Mouse (Mus musculus) frontal cortex, adult (tissue): ENCODE data around the gene Zfp212.
A peak's percentile ranks its signal among the peaks of the same experiment; 100 is the strongest.

Experiments used
- ATAC-seq: cut with Nextera tagmentation; 2 replicates; pipeline ENCODE4 v1.9.2; 2017; ENCODE audit warnings: mild to moderate bottlenecking, moderate library complexity, mixed read lengths; ENCODE audit not compliant: low TSS enrichment

Gene Zfp212

DNA sequence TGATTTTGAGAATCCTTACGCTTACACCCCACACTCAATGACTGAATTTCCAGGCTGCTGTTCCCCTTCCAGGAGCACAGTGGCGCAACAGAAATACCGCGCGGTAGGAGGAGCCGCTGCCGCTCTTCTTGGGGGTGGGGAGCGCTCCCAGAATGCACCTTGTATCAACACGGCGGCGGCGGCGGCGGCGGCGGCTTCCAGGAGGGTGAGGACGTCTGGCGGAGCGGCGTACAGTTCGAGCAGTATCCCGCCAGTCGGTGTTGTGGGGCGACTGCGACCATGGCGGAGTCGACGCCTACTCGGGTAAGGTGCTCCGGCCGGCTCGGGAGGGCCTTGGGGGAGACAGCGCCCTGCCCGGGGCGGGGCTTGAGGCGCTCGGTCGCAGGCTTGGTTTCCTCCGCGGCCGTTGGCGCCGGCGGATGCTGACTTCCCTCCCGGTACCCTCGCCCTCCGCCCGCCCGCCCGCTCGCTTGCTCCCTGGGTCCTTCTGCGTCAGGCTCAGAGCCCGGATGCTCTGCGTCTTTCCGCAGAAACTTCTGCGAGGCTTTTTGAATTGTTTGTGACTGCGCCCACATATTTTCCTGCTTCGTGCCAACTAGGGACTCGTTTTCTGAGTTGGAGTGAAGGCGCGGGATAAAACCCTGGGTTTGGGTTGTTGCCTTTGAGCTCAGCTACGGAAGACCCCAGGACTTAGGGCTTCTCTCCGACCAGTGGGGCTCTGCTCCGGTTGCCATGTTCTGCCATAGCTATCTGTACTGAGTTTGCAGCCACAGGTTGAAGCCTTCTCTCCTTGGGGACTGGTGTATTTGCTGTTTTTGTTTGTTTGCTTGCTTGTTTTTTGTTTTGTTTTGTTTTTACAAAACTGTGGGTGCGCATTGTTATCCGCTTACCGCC is at the start of gene Zfp212:
Zfp212 (plus strand) TSS at position 30 of the 894 bp plus-strand sequence.
- peak; percentile 99 for ATAC-seq

DNA sequence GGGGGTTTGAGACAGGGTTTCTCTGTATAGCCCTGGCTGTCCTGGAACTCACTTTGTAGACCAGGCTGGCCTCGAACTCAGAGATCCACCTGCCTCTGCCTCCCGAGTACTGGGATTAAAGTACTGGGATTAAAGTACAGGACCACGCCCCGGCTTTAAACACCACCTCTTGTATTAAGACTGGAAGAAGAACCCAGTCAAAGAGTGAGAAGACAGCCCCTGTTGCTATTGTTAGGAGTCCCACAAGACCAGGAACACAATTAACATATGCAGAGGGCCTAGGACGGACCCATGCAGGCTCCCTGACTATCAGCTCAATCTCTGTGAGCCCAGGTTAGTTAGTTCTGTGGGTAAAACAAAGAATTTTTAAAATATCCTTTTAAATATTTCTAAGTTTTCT is 48.0 kb upstream of the Zfp212 start:
- ATAC-seq: no peak

DNA sequence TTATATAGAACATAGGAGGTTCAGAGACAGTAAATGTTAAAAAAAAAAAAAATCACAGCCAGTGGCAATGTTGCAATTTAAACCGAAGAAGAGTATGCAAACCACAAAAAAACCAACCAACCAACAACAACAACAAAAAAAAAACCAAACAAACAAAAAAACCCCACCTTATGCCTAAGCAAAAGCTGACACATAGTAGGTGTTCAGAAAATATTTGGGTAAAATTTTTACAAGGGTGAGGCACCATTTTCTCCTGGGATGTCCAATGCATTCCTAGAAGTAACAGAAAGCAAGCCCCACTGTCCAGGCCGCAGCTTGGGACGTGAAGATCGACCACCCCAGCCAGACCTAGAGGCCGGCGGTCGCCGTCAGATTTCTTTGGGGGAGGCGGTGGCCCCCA is 43.2 kb upstream of the Zfp212 start, which contains the start of gene Zfp282:
Zfp282 (plus strand) TSS at position 147 of the 400 bp plus-strand sequence.
- ATAC-seq: no peak

DNA sequence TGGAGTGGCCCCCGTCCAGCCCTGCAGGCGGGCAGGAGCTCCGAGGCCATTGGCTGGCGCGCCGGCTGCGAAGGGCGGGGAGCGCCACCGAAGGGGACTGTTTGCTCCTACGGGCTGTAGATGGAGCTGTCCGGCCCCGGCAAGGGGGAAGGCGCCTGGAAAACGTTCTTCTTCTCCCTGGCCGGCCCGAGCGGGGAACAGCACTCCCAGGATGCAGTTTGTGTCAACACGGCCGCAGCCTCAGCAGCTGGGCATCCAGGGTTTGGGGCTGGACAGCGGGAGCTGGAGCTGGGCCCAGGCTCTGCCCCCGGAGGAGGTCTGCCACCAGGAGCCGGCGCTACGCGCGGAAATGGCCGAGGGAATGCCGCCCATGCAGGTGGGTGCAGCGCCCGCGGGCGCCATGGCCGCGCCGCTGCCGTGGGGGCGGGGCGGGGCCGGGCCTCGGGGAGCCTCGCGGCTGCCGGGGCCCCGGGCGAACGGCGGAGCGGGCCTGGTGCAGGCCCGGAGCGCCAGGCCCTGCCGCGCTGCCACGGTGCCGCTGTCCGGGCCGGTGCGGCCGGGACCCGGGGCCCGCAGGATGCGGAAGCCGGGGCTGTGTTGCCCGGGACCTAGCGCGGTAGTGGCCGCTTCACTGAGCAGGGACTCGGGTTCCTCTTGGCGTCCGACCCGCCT is 42.7 kb upstream of the Zfp212 start:
- ATAC-seq: peak; percentile 96

DNA sequence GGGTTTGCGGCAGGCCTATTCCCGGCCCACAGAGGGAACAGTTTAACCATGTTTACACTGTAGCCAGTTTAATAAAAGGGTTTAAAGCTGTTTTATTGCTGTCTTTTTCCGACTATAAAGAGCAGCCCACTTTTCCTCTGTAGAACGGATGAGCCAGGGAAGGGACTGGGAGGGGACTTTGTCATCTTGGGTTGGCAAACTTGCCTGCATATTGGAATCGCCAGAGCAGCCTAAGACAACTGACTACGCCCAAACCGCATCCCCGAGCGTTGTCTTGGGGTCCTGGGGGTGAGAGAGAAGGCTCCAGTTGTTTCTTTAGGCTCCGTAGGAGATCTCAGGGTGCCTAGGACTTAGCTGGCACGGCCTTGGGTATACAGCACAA is 42.2 kb upstream of the Zfp212 start:
- ATAC-seq: peak; percentile 17

DNA sequence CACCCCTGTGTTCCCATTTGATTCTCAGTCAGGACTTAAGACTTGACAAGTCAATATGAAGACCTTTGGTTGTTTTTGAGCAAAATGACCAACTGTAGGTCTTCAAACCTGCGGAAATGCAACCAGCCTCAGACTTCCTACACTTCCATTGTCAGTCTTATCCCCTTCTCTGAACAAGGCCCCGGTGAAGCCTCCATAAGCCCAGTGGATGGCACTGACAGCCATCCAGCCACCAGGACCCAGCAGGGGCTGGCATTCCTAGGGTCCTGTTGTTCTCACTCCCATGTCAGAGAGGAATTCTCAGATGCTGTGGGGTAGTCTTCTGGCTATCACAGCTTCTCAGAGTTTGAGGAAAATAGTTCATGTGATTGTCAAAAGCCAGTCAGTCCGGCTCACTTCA is 41.7 kb upstream of the Zfp212 start:
- no peak for ATAC-seq

DNA sequence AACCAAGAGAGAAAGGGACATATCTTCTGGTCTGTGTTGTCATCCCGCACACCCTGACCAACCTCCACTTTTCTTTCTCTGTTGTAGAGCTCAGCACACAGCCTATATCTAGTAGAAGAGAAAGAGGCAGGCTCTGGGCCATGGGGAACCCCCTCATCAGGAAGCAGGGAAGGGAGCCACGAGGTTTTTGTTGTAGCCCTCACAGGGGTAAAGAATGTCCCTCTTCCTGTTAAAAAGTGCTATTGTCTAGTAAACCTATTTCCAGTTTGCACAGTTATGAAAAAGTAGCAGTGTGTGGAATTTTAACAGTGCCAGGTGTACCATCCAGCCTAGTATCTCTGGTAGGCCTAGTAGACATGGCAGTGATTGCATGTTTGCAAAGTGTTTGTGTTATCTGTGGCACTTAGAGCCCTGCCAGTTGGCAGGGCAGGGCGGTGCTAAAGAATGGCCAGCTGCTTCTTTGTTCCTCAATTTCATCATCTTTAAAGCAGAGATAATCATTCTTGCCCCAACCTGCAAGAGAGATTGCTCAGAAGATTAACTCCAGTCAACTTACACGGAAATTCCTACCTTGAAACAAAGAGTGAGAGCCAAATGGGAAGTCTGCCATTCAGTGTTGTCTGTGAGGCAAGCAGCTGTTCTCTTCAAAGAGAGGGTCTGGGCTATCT is 41.1 kb upstream of the Zfp212 start:
- ATAC-seq: no peak

DNA sequence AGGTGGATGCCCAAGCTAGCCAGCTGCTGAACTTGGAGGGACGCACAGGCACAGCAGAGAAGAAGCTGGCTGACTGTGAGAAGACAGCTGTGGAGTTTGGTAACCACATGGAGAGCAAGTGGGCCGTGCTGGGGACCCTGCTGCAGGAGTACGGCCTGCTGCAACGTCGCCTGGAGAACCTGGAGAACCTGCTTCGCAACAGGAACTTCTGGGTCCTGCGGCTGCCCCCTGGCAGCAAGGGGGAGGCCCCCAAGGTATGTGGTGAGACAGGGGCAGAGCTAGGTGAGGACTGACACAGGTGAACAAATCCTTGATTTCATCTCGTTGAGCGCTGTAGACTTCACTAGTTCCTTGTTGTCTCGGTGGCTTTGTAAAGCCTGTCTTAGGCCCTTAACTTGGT is 40.1 kb upstream of the Zfp212 start:
- no peak for ATAC-seq

DNA sequence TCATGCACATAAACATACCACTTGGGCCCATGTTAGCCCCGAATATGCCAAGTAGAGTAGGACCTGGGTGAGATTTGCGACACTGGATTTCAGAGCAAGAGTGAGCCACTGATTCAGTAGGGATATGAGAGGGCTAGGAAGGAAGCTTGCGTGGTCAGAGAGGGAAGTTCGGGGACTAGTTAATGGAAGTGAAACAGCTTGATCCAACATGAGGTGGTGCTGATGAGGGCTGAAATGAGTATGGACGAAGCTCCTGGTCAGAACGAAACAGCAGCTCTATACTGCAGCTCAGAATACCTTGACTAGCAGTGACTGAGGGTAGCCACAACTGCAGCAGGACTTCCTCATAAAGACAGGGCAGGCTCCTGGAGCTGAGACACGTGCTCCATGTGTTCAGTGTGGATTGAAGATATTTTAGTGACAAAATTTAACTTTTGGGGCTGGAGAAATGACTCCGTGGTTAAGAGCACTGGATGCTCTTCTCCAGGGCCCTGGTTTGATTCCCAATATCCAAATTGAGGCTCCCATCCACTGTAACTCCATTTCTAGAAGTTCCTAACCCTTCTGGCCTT is 31.4 kb upstream of the Zfp212 start:
- no peak for ATAC-seq

DNA sequence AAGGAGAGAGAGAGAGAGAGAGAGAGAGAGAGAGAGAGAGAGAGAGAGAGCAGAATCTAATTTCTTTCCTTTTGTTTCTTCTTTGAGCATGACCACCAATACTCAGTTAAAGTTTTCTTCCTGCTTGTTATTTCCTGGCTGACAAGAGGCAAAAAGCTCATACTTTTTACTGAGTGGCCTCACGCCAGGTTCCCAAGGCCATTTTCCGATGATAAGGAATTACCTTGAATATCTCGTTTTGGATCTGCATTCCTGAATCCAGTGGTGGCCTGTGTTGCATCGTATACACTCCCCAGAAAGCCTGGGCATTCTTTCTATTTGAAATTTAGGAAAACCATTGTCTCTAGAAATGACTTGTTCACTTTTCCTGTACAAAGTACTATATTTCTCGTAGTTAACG is 20.9 kb upstream of the Zfp212 start:
- no peak for ATAC-seq

DNA sequence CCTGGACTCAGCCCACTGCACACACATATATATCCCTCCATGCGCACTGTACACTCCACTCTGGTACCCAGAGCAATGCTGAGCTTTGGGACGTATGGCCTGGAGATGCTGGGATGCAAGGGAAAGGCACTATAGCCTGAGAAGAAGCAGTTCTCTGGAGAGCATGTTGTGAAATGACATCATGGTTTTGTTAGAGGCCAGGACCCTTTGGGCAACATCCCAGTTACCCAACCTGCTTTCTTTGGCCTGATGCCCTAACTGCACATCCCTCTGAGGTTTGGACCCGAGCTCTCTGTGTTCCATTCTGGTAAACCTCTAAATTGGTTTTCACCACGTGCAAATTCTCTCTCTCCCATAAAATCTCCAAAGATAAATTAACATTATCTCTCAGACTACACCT is 16.7 kb upstream of the Zfp212 start:
- no peak for ATAC-seq

DNA sequence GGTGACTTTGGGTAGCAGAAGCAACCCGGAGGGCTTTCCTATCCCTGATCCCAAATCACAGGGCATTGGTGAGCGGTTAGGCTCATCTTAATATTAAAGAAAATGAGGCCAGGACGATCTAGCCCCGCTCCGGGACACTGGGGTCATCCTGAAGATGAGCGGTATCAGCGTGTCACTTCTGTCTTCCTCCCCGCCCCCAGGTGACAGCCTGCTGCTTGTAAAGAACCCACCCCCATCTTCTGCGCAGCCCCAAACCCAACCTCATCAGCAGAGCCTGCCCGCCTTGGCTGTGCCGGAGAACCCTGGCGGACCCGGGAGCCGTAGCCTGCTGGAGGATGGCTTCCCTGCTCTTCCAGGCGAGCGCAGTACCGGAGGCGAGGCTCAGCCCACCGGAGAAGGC is 15.9 kb upstream of the Zfp212 start:
- ATAC-seq: no peak

DNA sequence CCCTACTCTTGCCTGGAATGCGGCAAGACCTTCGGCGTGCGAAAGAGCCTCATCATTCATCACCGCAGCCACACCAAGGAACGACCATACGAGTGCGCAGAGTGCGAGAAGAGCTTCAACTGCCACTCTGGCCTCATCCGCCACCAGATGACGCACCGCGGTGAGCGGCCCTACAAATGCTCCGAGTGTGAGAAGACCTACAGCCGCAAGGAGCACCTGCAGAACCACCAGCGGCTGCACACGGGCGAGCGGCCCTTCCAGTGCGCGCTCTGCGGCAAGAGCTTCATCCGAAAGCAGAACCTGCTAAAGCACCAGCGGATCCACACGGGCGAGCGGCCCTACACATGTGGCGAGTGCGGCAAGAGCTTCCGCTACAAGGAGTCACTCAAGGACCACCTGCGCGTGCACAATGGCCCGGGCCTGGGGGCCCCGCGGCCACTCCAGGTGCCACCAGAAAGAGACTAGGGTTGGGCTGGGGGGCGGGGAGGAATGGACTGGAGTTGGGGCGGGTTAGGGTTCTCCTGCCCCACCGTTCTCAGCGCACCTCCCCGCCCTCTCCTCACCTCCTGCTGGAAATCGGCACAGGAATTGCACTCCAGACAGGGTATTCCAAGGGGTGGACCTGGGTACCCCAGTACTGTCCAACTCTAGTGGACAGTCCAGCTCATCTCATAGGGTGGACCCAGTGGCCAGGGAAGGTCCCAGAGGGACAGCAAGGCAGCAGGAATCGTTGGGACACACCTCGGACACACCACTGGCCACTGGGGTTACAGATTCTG is 15.2 kb upstream of the Zfp212 start:
- no peak for ATAC-seq

DNA sequence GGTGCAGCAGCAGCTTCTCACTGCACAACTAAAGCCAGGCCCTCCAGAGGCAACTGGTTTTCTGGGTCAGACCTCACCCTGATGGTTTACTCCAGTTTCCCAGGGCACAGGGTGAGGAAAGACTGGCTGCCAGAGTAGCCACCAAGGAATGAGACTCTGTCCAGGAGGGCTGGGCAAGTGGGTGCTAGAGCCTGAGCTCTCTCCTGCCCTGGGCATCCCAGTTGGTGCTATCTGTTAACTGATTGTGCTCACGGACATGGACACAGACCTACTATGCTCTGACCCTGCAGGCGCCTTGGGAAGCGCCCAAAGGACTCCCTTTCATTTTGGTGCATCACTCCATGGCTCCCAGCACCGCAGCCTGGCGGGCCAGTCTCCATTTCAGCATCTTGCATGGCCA is 13.9 kb upstream of the Zfp212 start:
- ATAC-seq: no peak

DNA sequence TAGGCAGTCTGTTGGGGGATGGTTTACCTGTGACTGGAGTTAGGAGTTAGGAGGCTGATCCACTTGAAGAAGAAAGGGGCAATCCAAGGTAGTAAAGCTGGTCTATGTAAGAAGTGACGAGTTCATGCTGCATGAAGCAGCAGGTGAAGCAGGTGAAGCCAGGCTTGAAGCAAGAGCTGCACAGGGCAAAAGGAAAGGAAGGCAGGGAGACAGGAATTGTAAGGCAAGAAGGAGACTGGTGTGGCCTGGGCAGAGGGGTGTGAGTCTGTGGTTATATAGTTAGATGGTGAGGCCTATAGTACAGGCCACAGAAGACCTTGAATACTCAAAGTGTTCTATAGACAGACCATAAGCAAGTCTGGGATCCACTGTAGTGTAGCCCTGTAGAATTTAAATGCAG is 11.3 kb upstream of the Zfp212 start:
- no peak for ATAC-seq

DNA sequence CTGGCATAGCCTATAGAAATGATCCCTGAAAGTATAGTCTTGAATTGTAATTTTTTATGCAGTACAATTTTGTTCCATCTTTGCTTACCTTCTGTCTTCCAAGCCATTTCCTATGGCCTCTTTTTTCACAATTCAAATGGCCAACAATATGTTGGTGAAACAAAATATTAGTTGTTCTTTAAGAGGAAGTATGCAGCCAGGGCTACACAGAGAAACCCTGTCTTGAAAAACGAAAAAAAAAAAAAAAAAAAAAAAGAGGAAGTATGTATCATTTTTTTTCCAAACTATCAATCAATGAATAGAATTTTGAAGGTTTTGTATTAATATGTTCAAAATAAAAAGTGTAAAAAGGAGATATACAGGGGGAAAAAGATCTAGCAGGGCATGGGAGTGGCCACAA is 8.6 kb upstream of the Zfp212 start:
- no peak for ATAC-seq

DNA sequence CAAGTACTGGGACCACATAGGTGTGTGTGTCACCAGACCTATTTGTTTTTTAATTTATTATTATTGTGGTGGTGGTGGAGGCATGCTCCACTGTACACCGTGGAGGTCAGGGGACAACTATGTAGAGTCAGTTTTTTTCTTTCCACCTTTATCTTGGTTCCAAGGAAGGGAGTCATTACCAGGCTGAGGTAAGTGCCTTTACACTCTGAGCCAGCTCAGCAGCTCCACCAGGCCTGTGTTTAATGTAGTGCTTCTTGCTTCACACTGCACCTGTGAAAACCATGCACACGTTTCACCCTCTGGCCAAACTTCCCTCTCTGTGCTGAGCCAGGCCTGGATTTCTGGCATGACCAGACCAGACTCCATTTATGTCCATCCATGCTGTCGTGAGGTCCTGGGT is 7.3 kb upstream of the Zfp212 start:
- no peak for ATAC-seq

DNA sequence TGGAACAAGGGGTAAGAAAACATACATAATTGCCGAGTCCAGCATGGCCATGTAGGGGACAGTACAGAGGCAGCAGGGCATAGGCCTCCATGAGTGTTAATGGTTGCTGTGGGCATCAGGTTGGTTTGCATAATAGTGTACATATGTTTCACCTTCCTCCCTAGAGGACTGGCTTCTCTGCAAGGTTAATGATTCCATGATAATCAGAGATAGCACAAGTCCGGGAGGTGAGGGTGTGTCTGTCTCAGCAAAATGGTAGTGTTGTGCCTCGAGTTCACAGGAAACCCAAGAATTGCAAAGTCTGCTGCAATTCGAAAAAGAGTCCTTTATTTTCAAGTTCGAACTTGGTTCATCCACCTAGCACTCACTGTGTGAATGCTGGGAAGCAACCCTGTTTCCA is 3.2 kb upstream of the Zfp212 start:
- ATAC-seq: no peak

DNA sequence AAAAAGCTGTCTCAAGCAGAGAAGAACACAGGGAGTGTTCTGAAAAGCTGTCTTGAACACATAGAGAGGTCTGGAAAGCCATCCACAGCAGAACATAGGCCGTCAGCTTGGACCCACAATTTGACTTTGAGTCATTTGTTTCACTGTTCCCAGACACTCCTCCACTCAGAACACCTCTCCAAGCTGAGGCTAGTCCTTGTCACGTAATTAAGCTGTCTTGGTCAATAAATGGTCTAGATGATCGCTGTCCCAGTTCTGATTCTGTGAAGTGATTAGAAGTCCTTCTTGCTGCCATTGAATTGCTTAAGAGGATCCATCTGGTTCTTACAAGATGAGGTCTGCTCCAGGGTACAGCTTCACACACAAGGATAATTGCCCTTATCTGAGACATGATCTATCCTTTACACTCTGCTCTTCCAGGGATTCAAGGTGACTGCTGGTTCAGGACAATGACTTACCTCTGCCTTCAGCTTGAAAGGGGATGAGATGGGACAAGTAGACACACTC is 1.5 kb upstream of the Zfp212 start:
- no peak for ATAC-seq

DNA sequence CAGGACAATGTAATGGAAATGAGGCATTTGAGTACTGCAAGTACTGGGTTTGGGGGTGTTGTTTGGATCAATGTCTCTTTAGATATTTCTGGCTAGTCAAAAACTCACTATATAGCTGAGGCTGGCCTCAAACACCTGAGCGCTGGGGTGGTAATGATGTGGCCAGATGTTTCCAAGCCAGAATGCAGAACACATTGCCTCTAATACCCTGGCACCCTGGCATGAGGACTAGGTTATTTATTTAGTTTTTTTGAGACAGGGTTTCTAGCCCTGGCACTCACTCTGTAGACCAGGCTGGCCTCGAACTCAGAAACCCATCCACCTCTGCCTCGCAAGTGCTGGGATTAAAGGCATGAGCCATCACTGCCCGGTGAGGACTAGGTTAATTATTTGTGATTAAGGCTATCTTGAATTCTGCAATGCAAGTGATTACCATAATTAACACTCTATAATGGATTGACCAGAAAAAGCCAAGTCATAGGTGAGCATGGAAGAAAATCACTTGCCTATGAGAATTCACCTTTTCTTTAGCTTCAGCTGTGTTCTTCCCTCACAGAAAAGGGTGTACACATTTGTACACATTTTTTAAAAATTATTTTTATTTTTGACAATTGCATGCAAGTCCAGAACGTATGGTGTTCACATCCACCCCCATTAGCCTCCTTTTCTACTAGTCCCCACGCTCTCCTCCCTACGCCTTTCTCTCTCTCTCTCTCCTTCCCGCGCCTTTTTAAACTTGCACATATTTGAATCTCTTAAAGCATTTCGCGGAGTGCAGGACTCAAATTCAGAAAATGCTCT is 430 bp upstream of the Zfp212 start:
- no peak for ATAC-seq

DNA sequence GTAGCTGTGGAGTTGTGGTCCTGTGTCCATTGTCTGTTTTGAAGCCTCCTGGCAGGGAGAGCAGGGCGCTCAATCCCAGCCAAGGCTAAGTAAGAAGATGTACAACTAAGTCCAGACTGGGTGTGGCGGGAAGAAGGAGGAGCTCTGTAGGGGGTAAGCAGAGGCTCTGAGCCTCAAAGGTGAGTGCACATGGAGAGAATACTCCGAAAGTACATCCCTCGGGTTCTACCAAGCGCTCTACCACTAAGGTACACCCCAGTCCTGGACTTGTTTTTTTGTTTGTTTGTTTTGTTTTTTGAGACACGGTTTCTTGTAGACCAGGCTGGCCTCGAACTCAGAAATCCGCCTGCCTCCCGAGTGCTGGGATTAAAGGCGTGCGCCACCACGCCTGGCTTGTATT is 22.2 kb downstream of the Zfp212 start:
- no peak for ATAC-seq
